12 mouse cellular contexts compared by ENCODE assay signal in the genomic region with DNA sequence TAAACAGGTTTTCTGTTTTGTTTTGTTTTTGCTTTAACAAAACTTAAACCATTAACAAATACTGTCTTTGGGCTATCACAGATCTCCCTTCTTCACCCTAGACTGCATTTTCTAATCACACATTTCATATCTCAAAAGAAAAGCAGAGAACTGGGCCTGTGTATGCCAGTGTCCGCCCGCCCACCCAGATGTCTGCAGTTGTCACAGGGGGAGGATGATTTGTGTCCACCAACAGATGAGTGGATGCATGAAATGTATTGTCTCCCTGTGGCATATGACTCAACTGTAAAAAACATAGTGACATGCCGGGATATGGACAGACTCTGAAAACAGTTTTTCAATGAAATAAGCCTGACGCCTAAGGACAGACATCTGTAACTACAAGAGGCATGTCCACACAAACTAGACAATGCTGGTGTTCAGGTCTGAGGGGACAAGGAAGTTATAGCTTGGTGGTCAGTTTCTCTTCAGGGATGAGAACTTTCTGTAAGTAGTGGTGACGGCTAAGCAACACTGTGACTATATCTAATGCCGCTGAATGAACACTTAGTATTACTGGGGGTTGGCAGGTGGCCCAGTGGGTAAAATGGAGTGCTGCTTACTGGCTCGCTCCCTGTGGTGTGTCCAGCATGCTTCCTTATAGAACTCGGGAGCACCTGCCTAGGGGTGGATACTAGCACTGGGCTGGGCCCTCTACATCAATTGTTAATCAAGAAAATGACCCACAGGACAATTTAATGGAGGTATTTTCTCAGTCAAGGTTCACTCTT.
"Had no signal": no experiment of that assay in that cellular context is flagged by ENCODE, and none has a peak within 500 bp of the region (broad histone marks: within the 10 kb centered on the region; RNA-seq: fewer than 3 reads in every experiment).

No protein-coding gene starts in this region.

- H3K27me3 ChIP-seq: liver, embryonic 12.5 days; midbrain, embryonic 13.5 days; neural tube, embryonic 12.5 days; stomach, embryonic 15.5 days had no signal

- H3K9ac ChIP-seq: liver, embryonic 12.5 days; lung, embryonic 14.5 days; midbrain, embryonic 13.5 days; neural tube, embryonic 12.5 days; stomach, embryonic 15.5 days had no signal

- H3K36me3 ChIP-seq: liver, embryonic 12.5 days; midbrain, embryonic 13.5 days; neural tube, embryonic 12.5 days; stomach, embryonic 15.5 days had no signal

- H3K27ac ChIP-seq: limb, embryonic 10.5 days; liver, embryonic 12.5 days; midbrain, embryonic 13.5 days; neural tube, embryonic 12.5 days; stomach, embryonic 15.5 days had no signal

- H3K4me1 ChIP-seq: liver, embryonic 12.5 days; stomach, embryonic 15.5 days had no signal

- ATAC-seq: liver, embryonic 12.5 days; midbrain, embryonic 13.5 days had no signal

- H3K4me2 ChIP-seq: liver, embryonic 12.5 days; lung, embryonic 14.5 days; midbrain, embryonic 13.5 days; neural tube, embryonic 12.5 days; stomach, embryonic 15.5 days had no signal

- H3K4me3 ChIP-seq: limb, embryonic 10.5 days; liver, embryonic 12.5 days; midbrain, embryonic 13.5 days; neural tube, embryonic 12.5 days; stomach, embryonic 15.5 days had no signal

- H3K9me3 ChIP-seq: limb, embryonic 10.5 days; liver, embryonic 12.5 days; midbrain, embryonic 13.5 days; neural tube, embryonic 12.5 days; stomach, embryonic 15.5 days had no signal

- DNase-seq: kidney, adult 8-10 months; layer of hippocampus, adult 9-11 months; lung, embryonic 14.5 days; lung, postnatal 14 days; retina, postnatal 1 day; right cerebral cortex, postnatal 14 days; thymus, postnatal 36 days had no signal
